Mouse (Mus musculus): ENCODE measurements around the gene Thoc5. TPM values are rescaled to one million over a fixed set of nuclear protein-coding genes. Genes with fewer than 3 reads are reported as not detected.

Gene Thoc5
- polyA plus RNA-seq, 1 experiment from 2014 or later, result 39.5 TPM

GRCm38 (mm10) chr11:4861816-4862604, 33.1 kb upstream of the Thoc5 start:
- 34% methylated on average over 11 of the region's 11 CpGs for whole genome bisulfite sequencing
- Histone ChIP-seq H3K9ac (replicated peaks; ENCODE audit: low read length) (no peak overlapping the region; the same call in 1 of the 2 replicates), H3K4me3 (ENCODE audit: low read length) (no peak overlapping the region), H3K9me3 (ENCODE audit: low read length) (no peaks in the 10 kb centered on the region), H3K4me1 (ENCODE audit: insufficient read depth, low read length) (peaks cover 10% of the 10 kb centered on the region), H3K27ac (ENCODE audit: low read length) (no peak overlapping the region), H3K4me2 (replicated peaks; ENCODE audit: low read depth, low read length) (no peak overlapping the region), H3K36me3 (ENCODE audit: insufficient read depth, low read length) (no peaks in the 10 kb centered on the region), H3K27me3 (ENCODE audit: insufficient read depth, low read length) (no peaks in the 10 kb centered on the region)
- ATAC-seq (ENCODE audit: low FRiP score, low TSS enrichment), result no peak

DNA sequence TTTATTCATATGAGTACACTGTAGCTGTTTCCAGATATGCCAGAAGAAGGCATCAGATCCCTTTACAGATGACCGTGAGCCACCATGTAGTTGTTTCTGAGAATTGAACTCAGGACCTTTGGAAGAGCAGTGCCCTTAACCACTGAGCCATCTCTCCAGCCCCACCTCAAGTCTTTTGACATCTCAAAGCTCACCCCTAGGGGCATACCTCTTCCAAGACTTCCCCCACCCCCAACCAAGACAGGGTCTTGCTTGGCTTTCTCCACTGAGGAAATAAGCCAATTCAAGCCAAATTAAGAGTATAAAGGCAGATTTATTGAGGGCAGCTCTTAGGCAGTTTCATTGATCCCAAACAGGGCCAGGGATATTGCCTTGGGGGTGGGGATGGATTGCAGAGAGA, 32.4 kb upstream of the Thoc5 start:
- no peak overlapping the region for H3K27ac ChIP-seq (ENCODE audit: low read length)
- no peak for ATAC-seq (ENCODE audit: low FRiP score, low TSS enrichment)
- no peak overlapping the region for H3K9ac ChIP-seq (replicated peaks; ENCODE audit: low read length)
- no peaks in the 10 kb centered on the region for H3K36me3 ChIP-seq (ENCODE audit: insufficient read depth, low read length)
- peaks cover 10% of the 10 kb centered on the region for H3K4me1 ChIP-seq (ENCODE audit: insufficient read depth, low read length)
- no peak overlapping the region for H3K4me2 ChIP-seq (replicated peaks; ENCODE audit: low read depth, low read length)
- 88% methylated on average over 1 of the region's 1 CpGs for WGBS
- no peaks in the 10 kb centered on the region for H3K27me3 ChIP-seq (ENCODE audit: insufficient read depth, low read length)
- H3K4me3 ChIP-seq (ENCODE audit: low read length), result no peak overlapping the region
- H3K9me3 ChIP-seq (ENCODE audit: low read length), result no peaks in the 10 kb centered on the region

GRCm38 (mm10) chr11:4865645-4866251, 29.4 kb upstream of the Thoc5 start:
- H3K27me3 ChIP-seq (ENCODE audit: insufficient read depth, low read length), result no peaks in the 10 kb centered on the region
- no peak overlapping the region for H3K4me2 ChIP-seq (replicated peaks; ENCODE audit: low read depth, low read length)
- no peak overlapping the region for H3K4me3 ChIP-seq (ENCODE audit: low read length)
- no peaks in the 10 kb centered on the region for H3K36me3 ChIP-seq (ENCODE audit: insufficient read depth, low read length)
- no peak overlapping the region for H3K27ac ChIP-seq (ENCODE audit: low read length)
- no peaks in the 10 kb centered on the region for H3K9me3 ChIP-seq (ENCODE audit: low read length)
- WGBS, result 40% methylated on average over 10 of the region's 10 CpGs
- peaks cover 10% of the 10 kb centered on the region for H3K4me1 ChIP-seq (ENCODE audit: insufficient read depth, low read length)
- ATAC-seq (ENCODE audit: low FRiP score, low TSS enrichment), result no peak
- H3K9ac ChIP-seq (replicated peaks; ENCODE audit: low read length), result no peak overlapping the region

DNA sequence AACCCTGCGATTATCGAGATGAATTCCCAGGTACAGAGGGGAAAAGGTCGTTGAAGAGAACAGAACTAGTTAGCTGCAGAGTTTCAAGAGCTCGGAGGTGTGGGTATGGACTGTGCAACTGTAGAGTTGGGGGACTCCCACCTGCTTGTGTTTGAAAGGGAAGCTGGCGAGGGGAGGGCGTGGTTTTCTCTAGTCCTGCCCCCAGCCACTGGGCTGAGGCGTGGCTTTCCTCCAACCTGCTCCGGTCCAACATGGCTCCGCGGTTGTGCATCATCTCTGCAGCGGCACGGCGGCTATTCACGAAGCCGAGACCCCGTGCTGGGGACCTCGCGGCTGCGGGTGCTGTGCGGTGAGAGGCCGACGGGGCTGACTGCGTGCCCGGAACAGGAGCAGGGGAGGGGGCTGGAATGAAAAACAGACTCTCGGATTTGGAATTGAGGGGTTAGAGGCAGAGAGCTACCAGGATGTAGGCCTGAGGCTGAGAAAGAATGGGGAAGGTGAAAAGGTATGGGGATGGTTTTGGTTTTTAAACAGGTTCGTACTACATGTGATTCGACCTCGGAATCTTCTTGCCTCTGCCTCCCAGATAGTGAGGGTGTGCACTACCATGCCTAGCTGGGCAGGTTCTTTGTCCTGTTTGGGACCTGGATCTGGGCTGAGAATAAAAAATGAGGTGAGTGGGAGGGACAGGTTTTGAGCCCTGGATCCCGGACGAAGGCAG, 21.2 kb upstream of the Thoc5 start, which contains the start of gene Nipsnap1:
TSS of gene Nipsnap1 (plus strand) at position 197 of the 721 bp plus-strand sequence.
- H3K4me1 ChIP-seq (ENCODE audit: insufficient read depth, low read length), result peaks cover 16% of the 10 kb centered on the region
- peak within 1 kb of the TSS; percentile 77 for H3K27ac ChIP-seq (ENCODE audit: low read length)
- H3K9ac ChIP-seq (replicated peaks; ENCODE audit: low read length), result peak within 1 kb of the TSS; percentile 75
- H3K4me2 ChIP-seq (replicated peaks; ENCODE audit: low read depth, low read length), result peak within 1 kb of the TSS; percentile 77
- ATAC-seq (ENCODE audit: low FRiP score, low TSS enrichment), result peak; percentile 97
- no peaks in the 10 kb centered on the region for H3K27me3 ChIP-seq (ENCODE audit: insufficient read depth, low read length)
- 1% methylated on average over 29 of the region's 30 CpGs for WGBS
- H3K4me3 ChIP-seq (ENCODE audit: low read length), result peak within 1 kb of the TSS; percentile 88
- no peaks in the 10 kb centered on the region for H3K9me3 ChIP-seq (ENCODE audit: low read length)
- H3K36me3 ChIP-seq (ENCODE audit: insufficient read depth, low read length), result peaks cover 8% of the 10 kb centered on the region

- peaks cover 8% of the 10 kb centered on the region for H3K36me3 ChIP-seq (ENCODE audit: insufficient read depth, low read length)
- H3K27me3 ChIP-seq (ENCODE audit: insufficient read depth, low read length), result no peaks in the 10 kb centered on the region
- H3K4me1 ChIP-seq (ENCODE audit: insufficient read depth, low read length), result peaks cover 16% of the 10 kb centered on the region
- peak overlapping the region; percentile 75 for H3K9ac ChIP-seq (replicated peaks; ENCODE audit: low read length)
- H3K27ac ChIP-seq (ENCODE audit: low read length), result peak overlapping the region; percentile 77
- peak overlapping the region; percentile 77 for H3K4me2 ChIP-seq (replicated peaks; ENCODE audit: low read depth, low read length)
- H3K9me3 ChIP-seq (ENCODE audit: low read length), result no peaks in the 10 kb centered on the region
- WGBS, result 0% methylated on average over 10 of the region's 10 CpGs
- peak overlapping the region; percentile 88 for H3K4me3 ChIP-seq (ENCODE audit: low read length)
- peak; percentile 88 for ATAC-seq (ENCODE audit: low FRiP score, low TSS enrichment)
Observed at GRCm38 (mm10) chr11:4874551-4874950, 20.6 kb upstream of the Thoc5 start.

DNA sequence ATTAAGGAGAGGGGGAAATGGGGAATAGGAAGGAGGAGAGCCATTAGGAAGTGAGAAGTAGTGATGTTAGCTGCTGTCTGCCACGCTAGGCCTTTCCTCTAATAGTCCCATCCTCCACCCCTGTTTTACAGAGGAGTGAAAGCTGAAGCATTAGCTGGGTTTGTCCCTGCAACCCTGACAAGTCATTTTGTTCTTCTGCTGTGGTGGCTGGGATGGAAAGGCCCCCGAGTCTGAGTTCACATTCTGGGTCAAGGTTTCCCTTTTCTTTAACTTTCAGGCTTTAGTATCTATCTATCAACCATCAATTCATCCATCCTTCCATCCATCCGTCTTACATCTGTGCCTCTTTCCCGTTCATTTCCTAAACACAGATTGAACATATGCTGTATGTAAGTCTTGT, 14.0 kb upstream of the Thoc5 start:
- no peak for ATAC-seq (ENCODE audit: low FRiP score, low TSS enrichment)
- H3K27me3 ChIP-seq (ENCODE audit: insufficient read depth, low read length), result no peaks in the 10 kb centered on the region
- WGBS, result 84% methylated on average over 4 of the region's 4 CpGs

DNA sequence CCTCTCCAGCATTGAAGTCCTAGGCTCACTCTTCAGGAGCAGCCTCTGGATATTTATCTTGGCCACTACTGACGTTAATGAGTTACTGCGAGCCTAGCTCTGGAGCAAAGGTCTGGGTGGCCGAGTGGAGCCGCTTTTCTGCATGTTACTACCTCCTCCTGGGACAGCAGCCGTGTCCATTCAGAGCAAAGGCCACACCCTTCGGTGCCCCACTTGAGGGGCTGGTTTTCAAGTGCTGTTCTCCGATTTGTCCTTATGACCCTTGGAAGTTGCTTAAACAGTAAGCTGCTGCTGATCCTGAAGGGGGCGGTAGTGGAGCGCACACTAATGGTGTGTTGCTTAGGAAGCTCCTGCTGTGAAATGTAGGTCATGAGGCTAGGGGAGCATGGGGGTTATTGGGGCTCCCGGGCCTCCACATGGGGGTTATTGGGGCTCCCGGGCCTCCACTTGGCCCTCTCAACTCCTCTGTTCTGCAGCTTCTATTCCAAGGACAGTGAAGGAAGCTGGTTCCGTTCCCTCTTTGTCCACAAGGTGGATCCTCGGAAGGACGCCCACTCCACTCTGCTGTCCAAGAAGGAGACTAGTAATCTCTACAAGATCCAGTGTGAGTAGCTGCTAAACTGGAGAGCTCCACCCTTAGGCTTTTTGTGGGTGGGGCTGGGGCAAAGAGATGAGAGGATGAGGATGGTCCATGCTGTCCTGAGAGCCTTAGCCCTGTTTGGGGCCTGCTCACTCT, 12.1 kb upstream of the Thoc5 start:
- H3K9me3 ChIP-seq (ENCODE audit: low read length), result no peaks in the 10 kb centered on the region
- H3K4me2 ChIP-seq (replicated peaks; ENCODE audit: low read depth, low read length), result no peak overlapping the region
- peak overlapping the region; percentile 55 for H3K27ac ChIP-seq (ENCODE audit: low read length)
- H3K4me3 ChIP-seq (ENCODE audit: low read length), result no peak overlapping the region
- no peaks in the 10 kb centered on the region for H3K27me3 ChIP-seq (ENCODE audit: insufficient read depth, low read length)
- no peak overlapping the region for H3K9ac ChIP-seq (replicated peaks; ENCODE audit: low read length)
- 34% methylated on average over 14 of the region's 14 CpGs for WGBS
- peaks cover 8% of the 10 kb centered on the region; the same call in 1 of the 2 replicates for H3K36me3 ChIP-seq (ENCODE audit: insufficient read depth, low read length)
- peaks cover 18% of the 10 kb centered on the region for H3K4me1 ChIP-seq (ENCODE audit: insufficient read depth, low read length)
- ATAC-seq (ENCODE audit: low FRiP score, low TSS enrichment), result peak; percentile 93

More for the DNA sequence above, 14.0 kb upstream of the Thoc5 start:
- Histone ChIP-seq H3K4me1 (ENCODE audit: insufficient read depth, low read length) (peaks cover 18% of the 10 kb centered on the region), H3K4me3 (ENCODE audit: low read length) (no peak overlapping the region), H3K9ac (replicated peaks; ENCODE audit: low read length) (no peak overlapping the region), H3K36me3 (ENCODE audit: insufficient read depth, low read length) (peaks cover 10% of the 10 kb centered on the region), H3K4me2 (replicated peaks; ENCODE audit: low read depth, low read length) (no peak overlapping the region), H3K27ac (ENCODE audit: low read length) (no peak overlapping the region), H3K9me3 (ENCODE audit: low read length) (no peaks in the 10 kb centered on the region)

DNA sequence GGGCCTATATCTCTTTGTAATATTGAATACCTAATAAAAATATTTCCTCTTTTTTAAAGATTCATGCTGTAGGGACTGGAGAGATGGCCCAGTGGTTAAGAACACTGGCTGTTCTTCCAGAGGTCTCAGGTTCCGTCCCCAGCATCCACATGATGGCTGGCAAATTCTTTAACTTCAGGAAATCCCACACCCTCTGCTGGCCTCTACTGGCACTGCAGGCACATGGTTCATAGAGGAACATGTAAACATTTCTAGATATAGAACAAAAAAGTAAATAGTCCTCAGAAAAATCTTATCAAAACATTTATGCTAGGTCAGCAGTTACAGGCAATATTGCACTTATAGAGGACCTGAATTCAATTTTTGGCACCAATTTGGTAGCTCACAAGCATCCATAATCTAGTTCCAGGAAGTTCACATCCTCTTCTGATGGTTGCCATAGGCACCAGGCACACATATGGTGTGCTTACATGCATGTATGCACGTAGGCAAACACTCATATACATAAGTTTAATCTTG, 9.7 kb upstream of the Thoc5 start:
- Histone ChIP-seq H3K27me3 (ENCODE audit: insufficient read depth, low read length) (no peaks in the 10 kb centered on the region), H3K36me3 (ENCODE audit: insufficient read depth, low read length) (peaks cover 23% of the 10 kb centered on the region), H3K27ac (ENCODE audit: low read length) (no peak overlapping the region), H3K4me3 (ENCODE audit: low read length) (no peak overlapping the region), H3K9ac (replicated peaks; ENCODE audit: low read length) (no peak overlapping the region), H3K9me3 (ENCODE audit: low read length) (no peaks in the 10 kb centered on the region), H3K4me1 (ENCODE audit: insufficient read depth, low read length) (peaks cover 18% of the 10 kb centered on the region), H3K4me2 (replicated peaks; ENCODE audit: low read depth, low read length) (no peak overlapping the region)
- ATAC-seq (ENCODE audit: low FRiP score, low TSS enrichment), result no peak
- WGBS, result 63% methylated on average over 2 of the region's 2 CpGs

DNA sequence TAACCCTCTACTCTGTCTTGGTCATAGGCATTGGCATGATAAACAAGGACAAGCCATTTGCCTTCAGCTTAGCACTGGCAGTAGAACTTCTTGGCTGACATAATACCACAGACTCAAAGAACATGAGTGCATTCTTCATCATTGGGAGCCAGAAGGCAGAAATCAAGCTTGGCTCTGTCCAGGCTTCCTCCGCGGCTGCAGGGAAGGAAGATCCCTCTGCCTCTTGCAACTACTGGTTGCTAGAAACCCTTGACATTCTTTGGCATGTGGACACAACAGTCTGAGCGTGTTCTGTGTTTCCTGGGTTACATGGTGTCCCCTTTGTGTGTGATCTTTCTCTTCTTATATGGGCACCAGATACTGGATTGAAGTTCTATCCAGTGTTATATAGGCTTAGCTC, 8.1 kb upstream of the Thoc5 start:
- WGBS, result 91% methylated on average over 3 of the region's 3 CpGs
- Histone ChIP-seq H3K27ac (ENCODE audit: low read length) (no peak overlapping the region), H3K4me3 (ENCODE audit: low read length) (no peak overlapping the region), H3K36me3 (ENCODE audit: insufficient read depth, low read length) (peaks cover 32% of the 10 kb centered on the region), H3K4me2 (replicated peaks; ENCODE audit: low read depth, low read length) (no peak overlapping the region), H3K9ac (replicated peaks; ENCODE audit: low read length) (no peak overlapping the region), H3K9me3 (ENCODE audit: low read length) (no peaks in the 10 kb centered on the region), H3K4me1 (ENCODE audit: insufficient read depth, low read length) (peaks cover 15% of the 10 kb centered on the region), H3K27me3 (ENCODE audit: insufficient read depth, low read length) (no peaks in the 10 kb centered on the region)
- no peak for ATAC-seq (ENCODE audit: low FRiP score, low TSS enrichment)
